Mouse (Mus musculus) testis, adult 2 months (tissue): ENCODE measurements around the gene Sirt3. TPM values are rescaled to one million over a fixed set of nuclear protein-coding genes. Genes with fewer than 3 reads are reported as not detected.
A peak's percentile ranks its signal among the peaks of the same experiment; 100 is the strongest.

Experiments used
- H3K27ac ChIP-seq: fragments of 200-500 bp; 2 replicates; pipeline ENCODE4 v1.5.1; 2012; ENCODE audit warnings: low read depth, low read length; ENCODE audit not compliant: control insufficient read depth, insufficient read depth
- H3K27me3 ChIP-seq: fragments of 200-500 bp; 2 replicates; pipeline ENCODE4 v1.6.1; 2012; ENCODE audit warnings: mild to moderate bottlenecking, low read length, moderate library complexity; ENCODE audit not compliant: control insufficient read depth, insufficient read depth
- H3K36me3 ChIP-seq: fragments of 200-500 bp; 2 replicates; pipeline ENCODE4 v1.6.1; 2012; ENCODE audit warnings: mild to moderate bottlenecking, low read length; ENCODE audit not compliant: control insufficient read depth, insufficient read depth
- H3K4me1 ChIP-seq: fragments of 200-500 bp; 2 replicates; pipeline ENCODE4 v1.6.1; 2012; ENCODE audit warnings: low read length; ENCODE audit not compliant: control insufficient read depth, insufficient read depth
- H3K4me3 ChIP-seq: fragments of 200-500 bp; 2 replicates; pipeline ENCODE4 v1.5.1; 2012; ENCODE audit warnings: low read depth, mild to moderate bottlenecking, low read length, moderate library complexity, mixed read lengths; ENCODE audit not compliant: control insufficient read depth
- CTCF ChIP-seq: fragments of 200-500 bp; IDR thresholded peaks from 2 replicates; pipeline ENCODE4 v1.5.1; 2012; ENCODE audit warnings: low read depth, mild to moderate bottlenecking, inconsistent platforms, low read length, moderate library complexity; ENCODE audit not compliant: control insufficient read depth, insufficient read depth, insufficient replicate concordance
- POLR2A ChIP-seq: fragments of 200-500 bp; IDR thresholded peaks from 2 replicates; pipeline ENCODE4 v1.6.1; 2012; ENCODE audit warnings: low read depth, mild to moderate bottlenecking, inconsistent platforms, low read length, moderate library complexity; ENCODE audit not compliant: control insufficient read depth
- polyA plus RNA-seq: library from polyadenylated mRNA; depleted of rRNA; stranded (reverse); fragments of >200 nt; gene quantifications from 2 replicates; pipeline ENCODE4 v1.2.3, GENCODE M21; 2012

The Sirt3 gene
- polyA plus RNA-seq, 1 experiment, result 78.9 TPM

GRCm38 (mm10) chr7:140907131-140907530 is 25.0 kb upstream of the Sirt3 start:
- no peak for TF ChIP-seq CTCF
- TF ChIP-seq POLR2A, result no peak
- Histone ChIP-seq H3K4me3 (no peak overlapping the region), H3K36me3 (no peaks in the 10 kb centered on the region), H3K4me1 (peaks cover 5% of the 10 kb centered on the region), H3K27ac (no peak overlapping the region), H3K27me3 (no peaks in the 10 kb centered on the region)

- Histone ChIP-seq H3K27ac (no peak overlapping the region), H3K36me3 (no peaks in the 10 kb centered on the region), H3K4me3 (no peak overlapping the region), H3K27me3 (no peaks in the 10 kb centered on the region), H3K4me1 (peaks cover 5% of the 10 kb centered on the region)
- no peak for TF ChIP-seq POLR2A
- no peak for TF ChIP-seq CTCF
Measured at GRCm38 (mm10) chr7:140905642-140906081, 23.6 kb upstream of the Sirt3 start.

- Histone ChIP-seq H3K27me3 (no peaks in the 10 kb centered on the region), H3K36me3 (no peaks in the 10 kb centered on the region), H3K4me1 (no peaks in the 10 kb centered on the region), H3K4me3 (no peak overlapping the region), H3K27ac (no peak overlapping the region)
- TF ChIP-seq POLR2A (no peak), CTCF (peak; percentile 89)
Measured at GRCm38 (mm10) chr7:140903212-140903611, 21.1 kb upstream of the Sirt3 start.

GRCm38 (mm10) chr7:140902036-140902875 is 20.1 kb upstream of the Sirt3 start:
- Histone ChIP-seq H3K4me1 (no peaks in the 10 kb centered on the region), H3K36me3 (no peaks in the 10 kb centered on the region), H3K27ac (no peak overlapping the region), H3K27me3 (no peaks in the 10 kb centered on the region), H3K4me3 (no peak overlapping the region)
- TF ChIP-seq CTCF, result no peak
- TF ChIP-seq POLR2A, result no peak

GRCm38 (mm10) chr7:140900220-140900619 is 18.1 kb upstream of the Sirt3 start, which contains the start of gene Cox8b:
TSS of gene Cox8b (minus strand) at chr7:140900446.
- no peak within 1 kb of the TSS for H3K4me3 ChIP-seq
- no peaks in the 10 kb centered on the region for H3K27me3 ChIP-seq
- H3K36me3 ChIP-seq, result no peaks in the 10 kb centered on the region
- no peaks in the 10 kb centered on the region for H3K4me1 ChIP-seq
- TF ChIP-seq CTCF, result no peak
- no peak within 1 kb of the TSS for H3K27ac ChIP-seq

- no peaks in the 10 kb centered on the region for H3K27me3 ChIP-seq
- H3K27ac ChIP-seq, result no peak overlapping the region
- H3K4me1 ChIP-seq, result no peaks in the 10 kb centered on the region
- no peaks in the 10 kb centered on the region for H3K36me3 ChIP-seq
- TF ChIP-seq POLR2A (no peak), CTCF (no peak)
- no peak overlapping the region for H3K4me3 ChIP-seq
Measured at GRCm38 (mm10) chr7:140899121-140899520, 17.0 kb upstream of the Sirt3 start.

GRCm38 (mm10) chr7:140897863-140898262 is 15.8 kb upstream of the Sirt3 start:
- H3K36me3 ChIP-seq, result no peaks in the 10 kb centered on the region

More at GRCm38 (mm10) chr7:140897863-140898262, 15.8 kb upstream of the Sirt3 start:
- Histone ChIP-seq H3K27me3 (no peaks in the 10 kb centered on the region), H3K4me1 (no peaks in the 10 kb centered on the region), H3K4me3 (no peak overlapping the region), H3K27ac (no peak overlapping the region)
- TF ChIP-seq POLR2A (no peak), CTCF (no peak)
